Mouse (Mus musculus): ENCODE results near the gene Phldb2. TPM values are rescaled to one million over a fixed set of nuclear protein-coding genes. Genes with fewer than 3 reads are reported as not detected.

Gene Phldb2
- polyA plus RNA-seq, 1 experiment from 2014 or later, result 77.8 TPM

- Histone ChIP-seq H3K27me3 (no peaks in the 10 kb centered on the region), H3K4me3 (no peak overlapping the region), H3K4me1 (no peaks in the 10 kb centered on the region), H3K36me3 (peaks cover 22% of the 10 kb centered on the region), H3K27ac (no peak overlapping the region), H3K9ac (no peak overlapping the region), H3K4me2 (replicated peaks) (no peak overlapping the region), H3K9me3 (no peaks in the 10 kb centered on the region)
- WGBS, result 85% methylated on average over 5 of the region's 5 CpGs
- ATAC-seq (ENCODE audit: insufficient number of reproducible peaks, insufficient read depth, low FRiP score, low TSS enrichment), result no peak
These were observed 238.8 kb downstream of the Phldb2 start for GRCm38 (mm10) chr16:45714489-45715150.

- Histone ChIP-seq H3K27ac (no peak overlapping the region), H3K36me3 (peaks cover 22% of the 10 kb centered on the region), H3K9ac (no peak overlapping the region), H3K4me1 (no peaks in the 10 kb centered on the region), H3K4me2 (replicated peaks) (no peak overlapping the region), H3K4me3 (no peak overlapping the region), H3K27me3 (no peaks in the 10 kb centered on the region), H3K9me3 (no peaks in the 10 kb centered on the region)
- WGBS, result 85% methylated on average over 1 of the region's 1 CpGs
- ATAC-seq (ENCODE audit: insufficient number of reproducible peaks, insufficient read depth, low FRiP score, low TSS enrichment), result no peak
These were observed 239.5 kb downstream of the Phldb2 start for GRCm38 (mm10) chr16:45713878-45714277.

- Histone ChIP-seq H3K4me3 (no peak overlapping the region), H3K27me3 (no peaks in the 10 kb centered on the region), H3K9ac (no peak overlapping the region), H3K36me3 (peaks cover 19% of the 10 kb centered on the region), H3K27ac (no peak overlapping the region), H3K9me3 (no peaks in the 10 kb centered on the region), H3K4me2 (replicated peaks) (no peak overlapping the region), H3K4me1 (no peaks in the 10 kb centered on the region)
- no peak for ATAC-seq (ENCODE audit: insufficient number of reproducible peaks, insufficient read depth, low FRiP score, low TSS enrichment)
- 85% methylated on average over 5 of the region's 5 CpGs for WGBS
These were observed 240.1 kb downstream of the Phldb2 start for GRCm38 (mm10) chr16:45713261-45713660.

- Histone ChIP-seq H3K4me1 (no peaks in the 10 kb centered on the region), H3K9ac (no peak overlapping the region), H3K4me2 (replicated peaks) (no peak overlapping the region), H3K36me3 (peaks cover 8% of the 10 kb centered on the region; the same call in 1 of the 2 replicates), H3K27me3 (no peaks in the 10 kb centered on the region), H3K27ac (no peak overlapping the region), H3K4me3 (no peak overlapping the region), H3K9me3 (no peaks in the 10 kb centered on the region)
- WGBS, result 70% methylated on average over 7 of the region's 7 CpGs
- ATAC-seq (ENCODE audit: insufficient number of reproducible peaks, insufficient read depth, low FRiP score, low TSS enrichment), result no peak
These were observed 242.1 kb downstream of the Phldb2 start for GRCm38 (mm10) chr16:45711263-45711662.

- WGBS, result 76% methylated on average over 5 of the region's 5 CpGs
These were observed 254.1 kb downstream of the Phldb2 start for GRCm38 (mm10) chr16:45699301-45699700.

GRCm38 (mm10) chr16:45697996-45698395 is 255.4 kb downstream of the Phldb2 start:
- Histone ChIP-seq H3K4me1 (no peaks in the 10 kb centered on the region), H3K4me2 (replicated peaks) (no peak overlapping the region), H3K9ac (no peak overlapping the region), H3K36me3 (no peaks in the 10 kb centered on the region), H3K9me3 (no peaks in the 10 kb centered on the region), H3K4me3 (no peak overlapping the region), H3K27me3 (no peaks in the 10 kb centered on the region), H3K27ac (no peak overlapping the region)
- 84% methylated on average over 6 of the region's 6 CpGs for WGBS
- no peak for ATAC-seq (ENCODE audit: insufficient number of reproducible peaks, insufficient read depth, low FRiP score, low TSS enrichment)

More at GRCm38 (mm10) chr16:45699301-45699700, 254.1 kb downstream of the Phldb2 start:
- no peak overlapping the region for H3K4me3 ChIP-seq
- H3K9ac ChIP-seq, result no peak overlapping the region
- H3K36me3 ChIP-seq, result no peaks in the 10 kb centered on the region
- no peak overlapping the region for H3K4me2 ChIP-seq (replicated peaks)
- no peak for ATAC-seq (ENCODE audit: insufficient number of reproducible peaks, insufficient read depth, low FRiP score, low TSS enrichment)
- no peaks in the 10 kb centered on the region for H3K4me1 ChIP-seq
- no peaks in the 10 kb centered on the region for H3K27me3 ChIP-seq
- no peaks in the 10 kb centered on the region for H3K9me3 ChIP-seq
- no peak overlapping the region for H3K27ac ChIP-seq

Other genes with a start within 250 kb of the Phldb2 start
- gene Tagln3, start 229.0 kb downstream of the Phldb2 start, polyA plus RNA-seq (2016; fragmentation: Nextera tagmentation; extraction: Ambion mirVana), result 60.2 and 81.5 TPM in 2 replicates
- gene Abhd10, start 210.6 kb downstream of the Phldb2 start, polyA plus RNA-seq (2016; fragmentation: Nextera tagmentation; extraction: Ambion mirVana), result 37.3 and 43.6 TPM in 2 replicates
- gene Plcxd2, start 56.6 kb upstream of the Phldb2 start, polyA plus RNA-seq (2016; fragmentation: Nextera tagmentation; extraction: Ambion mirVana), result 1.9 and 3.0 TPM in 2 replicates
- 0.13 TPM in 1 of 2 replicates, not detected in the other for gene Cd96, start 166.7 kb upstream of the Phldb2 start, polyA plus RNA-seq (2016; fragmentation: Nextera tagmentation; extraction: Ambion mirVana)
- 2.9 and 4.8 TPM in 2 replicates for gene Gm4737, start 201.5 kb upstream of the Phldb2 start, polyA plus RNA-seq (2016; fragmentation: Nextera tagmentation; extraction: Ambion mirVana)